Mouse (Mus musculus) E14TG2a.4 (cell line): ENCODE results near the gene Olfr1045.

ENCODE experiments used
- H3K27me3 ChIP-seq: 2 replicates; pipeline ENCODE4 v1.6.1; 2014; ENCODE audit warnings: low read length, control low read depth; ENCODE audit not compliant: insufficient read depth
- H3K36me3 ChIP-seq: 2 replicates; pipeline ENCODE4 v1.6.1; 2014; ENCODE audit warnings: low read length, control low read depth; ENCODE audit not compliant: insufficient read depth
- H3K4me1 ChIP-seq: replicated peaks from 2 replicates; pipeline ENCODE4 v1.6.1; 2014; ENCODE audit warnings: low read depth, low read length, control low read depth
- H3K4me3 ChIP-seq: replicated peaks from 2 replicates; pipeline ENCODE4 v1.5.1; 2014; ENCODE audit warnings: mild to moderate bottlenecking, low read length
- H3K9me3 ChIP-seq: 2 replicates; pipeline ENCODE4 v1.6.1; 2014; ENCODE audit warnings: low read length, control low read depth
- CTCF ChIP-seq: conservative IDR thresholded peaks from 2 replicates; pipeline ENCODE4 v1.5.1; 2014; ENCODE audit warnings: low read length
- NANOG ChIP-seq: IDR thresholded peaks from 2 replicates; pipeline ENCODE4 v1.6.1; 2014; ENCODE audit warnings: borderline replicate concordance, low read length, mixed read lengths
- POU5F1 ChIP-seq: IDR thresholded peaks from 2 replicates; pipeline ENCODE4 v1.6.1; 2014; ENCODE audit warnings: low read length, borderline replicate concordance

Gene Olfr1045

DNA sequence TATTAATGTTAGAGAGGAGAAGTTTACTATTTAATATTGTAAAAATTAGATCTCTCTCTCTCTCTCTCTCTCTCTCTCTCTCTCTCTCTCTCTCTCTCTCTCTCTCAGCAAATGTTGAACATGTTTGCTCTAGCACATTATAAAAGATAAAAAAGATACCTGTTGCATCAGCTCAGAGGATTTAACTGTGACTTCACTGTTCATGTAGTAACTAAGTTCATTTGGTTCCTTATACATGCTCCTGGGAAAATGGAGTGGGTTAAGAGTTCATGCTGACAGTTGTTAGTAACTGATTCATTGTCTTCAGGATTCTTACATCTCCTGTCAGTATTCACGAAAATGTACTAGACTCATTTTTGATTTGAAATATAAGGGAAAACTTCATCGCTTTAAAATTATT is 35.4 kb downstream of the Olfr1045 start, which contains the start of gene Olfr1043:
Olfr1043 (minus strand) TSS at position 101 of the 400 bp plus-strand sequence.
- no peaks in the 10 kb centered on the region for H3K4me1 ChIP-seq
- H3K9me3 ChIP-seq, result no peaks in the 10 kb centered on the region
- no peaks in the 10 kb centered on the region for H3K27me3 ChIP-seq
- no peak for TF ChIP-seq NANOG
- no peak for TF ChIP-seq POU5F1
- no peak for TF ChIP-seq CTCF
- H3K4me3 ChIP-seq, result no peak within 1 kb of the TSS
- no peaks in the 10 kb centered on the region for H3K36me3 ChIP-seq

DNA sequence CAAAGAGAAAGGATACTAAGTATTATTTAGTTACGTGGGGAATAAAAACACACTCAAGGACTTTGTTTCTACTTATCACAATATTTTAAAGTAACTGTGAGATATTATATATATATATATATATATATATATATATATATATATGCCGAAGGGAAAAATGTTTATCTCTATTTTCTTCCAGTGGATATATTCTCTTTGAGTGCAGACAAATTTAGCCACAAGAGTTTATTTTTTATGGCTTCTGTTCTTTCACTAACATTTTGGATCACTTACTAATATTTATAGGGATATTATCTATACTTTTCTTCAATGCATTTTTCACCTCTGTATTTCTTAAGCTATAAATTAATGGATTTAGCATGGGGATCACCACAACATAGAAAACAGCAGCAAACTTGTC is 41.1 kb downstream of the Olfr1045 start, which contains the start of gene Olfr1042:
Olfr1042 (minus strand) TSS at position 101 of the 400 bp plus-strand sequence.
- no peak within 1 kb of the TSS for H3K4me3 ChIP-seq
- TF ChIP-seq NANOG (no peak), CTCF (no peak), POU5F1 (no peak)
- no peaks in the 10 kb centered on the region for H3K36me3 ChIP-seq
- no peaks in the 10 kb centered on the region for H3K9me3 ChIP-seq
- H3K27me3 ChIP-seq, result no peaks in the 10 kb centered on the region
- no peaks in the 10 kb centered on the region for H3K4me1 ChIP-seq

DNA sequence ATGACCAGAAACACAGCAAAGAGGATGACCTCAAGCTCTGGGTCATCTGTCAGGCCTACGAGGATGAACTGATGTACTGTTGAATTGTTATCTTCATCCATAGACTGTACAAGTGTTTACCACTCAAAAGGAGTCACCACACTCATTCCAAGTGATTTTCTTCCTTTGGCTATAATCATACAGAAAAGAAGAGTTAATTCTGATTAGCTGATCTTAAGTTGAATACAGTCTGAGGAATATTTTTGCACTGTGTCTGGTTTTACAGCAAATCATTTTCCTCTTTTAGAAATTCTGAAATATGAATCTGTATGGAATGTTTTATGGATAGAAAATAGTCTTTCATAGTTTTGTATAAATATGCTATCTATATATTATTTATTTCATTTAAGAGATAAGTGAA is 56.2 kb downstream of the Olfr1045 start, which contains the start of gene Olfr1040:
Olfr1040 (minus strand) TSS at position 101 of the 400 bp plus-strand sequence.
- Histone ChIP-seq H3K27me3 (no peaks in the 10 kb centered on the region), H3K4me1 (no peaks in the 10 kb centered on the region), H3K36me3 (no peaks in the 10 kb centered on the region), H3K9me3 (0 out of 2 replicates have a peak, but pooled peaks cover 2% of the 10 kb centered on the region), H3K4me3 (no peak within 1 kb of the TSS)
- TF ChIP-seq NANOG, result no peak
- no peak for TF ChIP-seq CTCF
- no peak for TF ChIP-seq POU5F1
